Mouse (Mus musculus): ENCODE data around the gene Itga6.
"Not testable (repeated sequence)": the region's sequence is repeated elsewhere in the genome, so short reads cannot be mapped to it uniquely, and the experiment has no call there.

The Itga6 gene

DNA sequence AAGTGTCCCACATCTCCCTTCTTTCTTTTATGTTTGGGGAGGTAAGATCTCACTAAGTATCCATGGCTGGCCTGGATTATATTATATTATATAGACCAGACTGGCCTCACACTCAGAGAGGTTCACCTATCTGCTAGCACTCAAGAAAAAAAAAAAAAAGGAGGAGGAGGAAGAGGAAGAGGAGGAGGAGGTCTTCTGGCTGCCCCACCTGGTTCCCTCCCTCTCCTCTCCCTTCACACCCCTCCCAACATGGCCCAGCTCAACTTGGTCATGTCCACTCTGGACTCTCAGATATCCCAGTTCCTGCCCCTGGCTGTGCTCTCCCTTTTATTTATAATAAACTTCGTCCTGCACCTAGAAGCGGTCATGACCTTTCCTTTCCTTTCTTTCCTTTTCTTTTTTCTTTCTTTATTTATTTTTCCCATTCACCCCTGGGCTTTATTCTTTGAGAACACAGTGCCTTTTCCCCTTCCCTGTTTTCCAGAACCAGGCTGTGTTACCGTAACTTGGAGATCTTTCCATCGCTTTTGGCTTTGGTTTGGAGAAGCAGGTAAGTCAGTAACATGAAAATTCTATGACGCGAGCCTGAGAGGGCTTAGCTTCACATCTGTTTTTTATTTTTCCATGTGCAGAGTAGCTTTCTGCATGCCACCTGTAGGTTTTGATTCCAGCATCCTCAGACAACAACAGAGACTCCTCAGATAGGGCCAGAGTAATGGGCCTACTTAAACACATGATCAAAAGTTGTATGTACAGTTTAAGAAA, at the start of gene Itga6:
Itga6 (plus strand) TSS at position 7 of the 765 bp plus-strand sequence.
- DNase-seq, result no peak

DNA sequence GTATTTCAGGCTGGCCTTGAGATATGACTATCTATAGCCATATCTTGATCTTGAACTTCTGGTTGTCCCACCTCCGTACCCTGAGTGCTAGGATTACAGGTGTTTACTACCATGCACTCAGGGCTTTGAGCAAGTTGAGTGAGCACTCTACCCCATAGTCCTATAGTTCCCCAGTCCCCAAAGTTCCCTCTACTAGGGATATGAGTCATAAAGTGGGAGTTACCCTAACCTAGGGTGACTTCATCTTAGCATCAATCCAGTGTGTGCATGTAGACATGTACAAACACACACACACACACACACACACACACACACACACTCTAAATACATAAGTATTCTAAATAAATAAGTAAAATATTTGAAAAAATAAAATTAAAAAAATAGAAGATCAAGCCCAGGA, 48.6 kb upstream of the Itga6 start:
- no peak for DNase-seq

DNA sequence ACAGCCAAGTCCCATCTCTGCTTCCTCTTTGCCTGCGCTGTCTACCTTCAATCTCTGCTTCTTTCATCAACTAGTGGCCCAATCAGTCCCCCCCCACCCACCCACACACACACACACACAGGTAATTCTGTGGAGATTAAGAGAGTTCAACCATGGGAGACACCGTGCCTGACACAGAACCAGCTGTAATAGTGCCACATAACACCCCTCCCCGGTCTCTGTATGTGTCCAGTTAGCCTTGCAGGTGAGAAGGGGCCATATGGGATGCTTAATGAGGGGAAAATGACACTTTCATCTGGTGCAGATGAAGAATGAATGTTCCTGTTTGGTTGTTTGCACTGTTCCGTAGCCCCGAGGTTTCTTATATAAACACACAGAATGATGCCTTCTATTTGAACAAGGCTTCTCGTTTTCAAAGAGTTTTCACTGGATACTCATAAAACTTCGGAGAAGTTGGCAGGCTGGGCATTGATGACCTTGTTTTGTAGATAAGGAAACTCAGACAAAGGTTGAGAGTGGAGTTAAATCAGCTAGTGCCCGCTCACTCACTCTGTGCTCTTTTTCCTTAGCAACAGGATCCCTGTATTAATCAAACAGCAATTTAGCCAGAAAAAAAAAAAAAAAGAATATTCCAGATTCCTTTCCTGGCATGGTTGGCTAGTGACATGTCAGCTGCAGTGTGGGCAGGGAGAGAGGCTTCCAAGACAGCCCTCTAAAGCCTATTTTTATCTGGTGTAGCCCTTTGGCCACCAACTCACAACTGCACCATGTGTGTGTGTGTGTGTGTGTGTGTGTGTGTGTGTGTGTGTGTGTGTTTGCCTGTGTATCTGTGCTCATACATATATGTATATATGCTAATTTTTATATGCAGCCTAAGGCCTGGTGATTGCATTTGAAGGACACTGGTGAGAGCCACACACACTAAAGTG, 47.7 kb upstream of the Itga6 start:
- DNase-seq, result no peak

DNA sequence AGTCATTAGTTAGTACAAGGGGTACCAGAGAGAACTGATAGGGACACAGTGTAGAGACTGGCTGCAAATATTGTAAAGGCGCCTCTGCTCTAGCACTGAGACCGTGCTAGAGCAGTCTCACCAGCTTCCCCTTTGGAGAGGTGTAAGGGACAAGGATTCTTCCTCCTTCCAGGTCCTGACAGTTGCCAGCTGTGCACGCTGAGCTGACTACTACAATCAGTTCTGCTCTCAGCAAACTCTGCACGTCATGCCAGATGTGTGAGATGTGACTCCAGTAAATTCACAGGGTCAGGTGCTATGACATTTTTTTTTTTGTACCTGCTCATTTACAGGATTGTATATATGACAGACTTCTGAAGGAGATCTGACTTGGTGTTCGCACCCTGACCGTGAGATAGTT, 47.0 kb upstream of the Itga6 start:
- DNase-seq, result no peak

DNA sequence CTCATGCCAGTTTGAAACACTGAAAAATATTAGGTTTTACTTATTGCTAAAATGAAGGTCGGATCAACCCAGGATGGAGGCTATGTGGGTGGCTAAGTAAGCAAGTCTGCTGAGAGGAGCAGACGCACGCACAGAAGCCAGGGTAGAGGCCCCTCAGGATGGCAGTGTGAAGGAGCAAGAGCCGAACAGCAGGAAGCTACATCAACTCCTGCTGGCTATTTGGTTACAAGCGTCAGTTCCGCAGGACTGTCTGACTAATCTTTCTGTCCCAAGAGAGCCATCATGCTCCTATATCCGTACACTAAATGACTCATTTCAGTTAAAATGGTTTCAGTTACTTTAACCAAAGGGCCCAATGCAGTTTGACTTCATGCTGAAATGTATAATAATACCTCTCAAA, 46.5 kb upstream of the Itga6 start:
- no peak for DNase-seq

DNA sequence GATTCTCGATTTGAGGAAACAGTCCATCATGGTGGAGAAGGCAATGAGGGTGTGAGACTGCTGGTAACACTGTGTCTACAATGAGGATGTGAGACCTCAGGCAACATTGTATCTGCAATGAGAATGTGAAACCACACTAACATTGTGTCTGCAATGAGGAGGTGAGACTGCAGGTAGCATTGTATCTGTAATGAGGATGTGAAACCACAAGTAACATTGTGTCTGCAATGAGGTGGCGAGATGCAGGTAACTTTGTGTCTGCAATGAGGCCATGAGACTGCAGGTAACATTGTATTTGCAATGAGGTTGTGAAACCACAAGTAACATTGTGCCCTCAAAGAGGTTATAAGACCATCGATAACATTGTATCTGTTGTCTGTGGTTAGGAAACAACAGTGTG, 44.1 kb upstream of the Itga6 start:
- no peak for DNase-seq

DNA sequence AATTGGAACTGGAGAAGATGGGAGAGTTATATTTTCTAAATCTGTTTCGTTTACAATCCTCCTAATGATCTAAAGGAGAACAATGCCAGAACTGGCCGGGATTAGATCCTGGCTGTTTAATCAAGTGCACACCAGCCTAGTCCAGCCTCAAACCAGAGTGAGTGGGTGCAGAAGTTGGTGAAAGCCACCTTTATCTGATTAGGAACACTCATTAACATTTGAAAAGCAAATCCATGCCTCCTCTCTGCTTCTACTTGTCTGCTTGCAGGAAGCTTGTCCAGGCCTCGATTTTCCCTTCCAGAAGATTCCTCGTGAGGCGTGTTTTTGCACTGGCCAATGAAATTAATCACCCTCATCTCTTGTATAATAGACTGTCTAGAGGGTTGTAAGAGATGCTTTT, 41.1 kb upstream of the Itga6 start:
- no peak for DNase-seq

DNA sequence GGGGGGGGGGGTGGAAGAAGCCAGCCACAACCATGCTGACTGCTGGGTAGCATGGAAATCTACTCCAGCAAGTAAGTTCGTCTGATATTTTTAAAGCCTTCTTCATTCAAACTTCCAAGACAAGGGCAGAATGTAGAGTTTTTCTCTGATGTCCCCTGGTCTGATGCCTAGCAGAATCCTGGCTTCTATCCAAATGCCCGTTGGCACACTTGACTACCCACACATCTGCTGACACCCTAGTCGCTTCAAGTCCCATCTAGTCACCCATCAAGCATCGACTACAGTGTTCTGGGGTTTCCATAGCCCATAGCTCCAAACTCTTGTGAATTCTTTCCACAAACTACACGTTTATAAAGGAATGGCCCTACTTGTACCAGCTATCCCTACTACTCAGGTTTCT, 36.5 kb upstream of the Itga6 start:
- DNase-seq, result no peak

DNA sequence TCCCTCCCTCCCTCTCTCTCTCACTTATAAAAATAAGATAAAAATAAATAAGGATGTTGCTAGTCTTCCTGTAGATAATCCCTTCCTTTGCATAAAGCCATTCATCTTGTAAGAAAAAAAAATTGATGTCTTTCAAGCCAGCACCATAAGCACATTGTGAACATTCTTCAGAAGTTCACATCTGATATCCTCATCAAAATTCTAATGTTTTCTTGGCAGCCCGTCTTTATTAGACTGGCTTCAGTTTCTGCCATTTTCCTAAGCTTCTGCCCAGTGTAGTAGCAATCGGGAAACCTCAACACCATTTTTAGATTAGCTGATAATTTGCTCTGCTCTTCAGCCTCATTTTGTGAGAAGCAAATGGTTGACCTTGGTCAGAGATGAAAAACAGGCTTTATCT, 33.8 kb upstream of the Itga6 start:
- no peak for DNase-seq

DNA sequence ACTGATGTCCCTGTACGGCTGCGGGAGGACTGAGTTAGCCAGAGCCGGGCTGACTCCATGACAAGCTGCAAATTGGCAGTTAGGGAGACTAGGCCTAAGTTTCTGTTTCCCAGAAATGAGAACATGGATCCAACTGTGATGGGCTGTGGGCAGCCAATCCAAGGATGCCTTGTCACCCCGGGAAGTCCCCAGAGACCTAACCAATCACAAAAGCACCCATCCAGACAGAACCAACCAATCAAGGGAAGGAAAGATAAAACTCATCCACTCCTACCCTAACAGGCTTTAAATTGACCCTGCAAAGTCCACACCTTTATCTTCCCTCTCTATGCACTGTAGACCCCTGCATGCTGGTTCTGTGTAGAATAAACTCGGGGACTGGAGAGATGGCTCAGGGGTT, 31.0 kb upstream of the Itga6 start:
- no peak for DNase-seq

DNA sequence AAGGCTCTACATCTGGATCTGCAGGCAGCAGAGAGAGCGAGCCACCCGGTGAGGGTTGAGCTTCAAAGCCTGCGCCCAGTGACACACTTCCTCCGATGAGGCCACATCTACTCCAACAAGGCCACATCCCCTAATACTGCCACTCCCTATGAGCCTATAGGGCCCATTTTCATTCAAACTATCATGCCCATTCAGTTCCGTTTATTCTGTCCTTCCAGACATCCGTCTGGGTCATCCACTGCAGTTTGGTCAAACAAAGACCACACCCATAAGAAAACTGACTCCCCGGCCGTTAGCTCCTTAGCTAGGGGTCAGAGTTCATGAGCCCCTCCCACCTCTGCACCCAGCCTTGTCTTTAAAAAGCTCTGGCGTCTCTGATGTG, 26.4 kb upstream of the Itga6 start:
- DNase-seq, result no peak

DNA sequence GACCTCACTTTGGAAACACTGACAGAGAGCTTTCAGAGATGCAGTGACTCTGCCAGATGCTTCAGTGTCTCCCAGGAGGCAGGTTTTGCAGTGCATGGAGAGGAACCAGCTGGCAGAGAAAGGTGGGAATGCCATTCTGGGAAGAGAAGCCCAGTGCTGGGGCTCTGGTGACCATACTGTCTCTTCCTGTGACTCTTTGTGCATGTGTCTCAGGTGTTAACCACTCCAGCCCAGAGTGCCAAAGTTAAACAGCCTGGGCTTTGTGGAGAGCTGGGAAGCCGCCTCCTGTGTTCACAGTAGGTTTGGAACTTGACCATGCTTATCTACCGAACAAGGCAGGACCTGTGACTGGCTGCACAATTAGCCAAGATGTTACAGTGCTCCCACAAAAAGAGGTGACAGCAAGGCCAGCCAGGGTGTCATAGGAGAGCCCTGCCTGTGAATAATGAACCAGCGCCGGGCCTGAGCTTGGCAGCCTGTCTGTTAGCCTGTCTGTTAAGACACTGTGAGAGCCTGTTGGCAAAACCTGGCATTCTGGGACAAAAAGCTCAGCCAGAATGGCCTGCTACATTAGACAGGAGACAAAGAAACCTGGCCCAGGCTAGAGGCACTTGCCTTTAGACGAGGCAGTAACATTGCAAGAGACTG, 25.9 kb upstream of the Itga6 start:
- no peak for DNase-seq

DNA sequence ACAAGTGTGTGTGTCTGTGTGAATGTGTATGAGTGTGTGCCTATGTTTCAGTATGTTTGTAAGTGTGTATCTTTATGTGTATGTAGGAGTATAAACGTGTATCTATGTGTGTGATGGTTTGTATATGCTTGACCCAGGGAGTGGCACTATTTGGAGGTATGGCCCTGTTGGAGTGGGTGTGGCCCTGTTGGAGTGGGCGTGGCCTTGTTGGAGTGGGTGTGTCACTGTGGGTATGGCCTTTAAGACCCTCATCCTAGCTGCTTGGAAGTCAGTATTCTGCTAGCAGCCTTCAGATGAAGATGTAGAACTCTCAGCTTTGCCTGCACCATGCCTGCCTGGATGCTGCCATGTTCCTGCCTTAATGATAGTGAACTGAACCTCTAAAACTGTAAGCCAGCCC, 24.9 kb upstream of the Itga6 start:
- not testable (repeated sequence) for DNase-seq

DNA sequence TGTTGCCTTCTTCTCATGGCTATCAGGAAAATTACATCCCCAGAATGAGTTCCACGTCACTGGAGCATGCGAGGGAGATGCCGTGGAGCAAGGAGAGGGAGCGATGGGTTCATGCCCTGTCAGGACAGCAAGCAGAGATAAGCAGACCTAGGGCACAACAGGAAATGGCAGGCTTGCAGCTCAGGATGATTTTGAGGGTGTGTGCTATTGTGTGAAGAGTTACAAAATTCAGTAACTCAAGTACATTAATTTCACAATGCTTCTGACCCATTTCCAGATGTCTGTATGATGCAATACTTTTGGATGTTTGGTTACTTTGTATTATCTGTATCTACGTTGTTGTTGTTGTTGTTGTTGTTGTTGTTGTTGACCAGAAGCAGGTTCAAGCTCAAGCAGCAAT, 22.5 kb upstream of the Itga6 start:
- DNase-seq, result no peak

DNA sequence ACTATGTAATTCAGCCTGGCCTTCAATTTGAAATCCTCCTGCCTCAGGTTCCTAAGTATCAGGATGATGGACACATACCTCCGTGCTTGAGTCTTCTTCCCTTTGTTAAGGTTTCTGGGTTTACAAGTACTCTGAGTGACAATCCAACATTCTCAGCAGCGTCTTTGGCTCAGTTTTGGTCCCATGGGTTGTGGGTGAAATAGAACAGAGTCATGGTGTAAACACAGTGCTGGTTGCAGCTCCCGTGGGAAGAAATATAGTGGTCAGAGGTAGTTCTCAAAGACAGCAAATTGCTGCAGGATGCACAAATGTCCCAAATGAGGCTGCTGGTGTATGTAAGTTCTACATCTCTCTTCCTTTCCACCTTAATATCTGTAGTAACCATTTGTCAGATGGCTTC, 21.8 kb upstream of the Itga6 start:
- DNase-seq, result no peak

DNA sequence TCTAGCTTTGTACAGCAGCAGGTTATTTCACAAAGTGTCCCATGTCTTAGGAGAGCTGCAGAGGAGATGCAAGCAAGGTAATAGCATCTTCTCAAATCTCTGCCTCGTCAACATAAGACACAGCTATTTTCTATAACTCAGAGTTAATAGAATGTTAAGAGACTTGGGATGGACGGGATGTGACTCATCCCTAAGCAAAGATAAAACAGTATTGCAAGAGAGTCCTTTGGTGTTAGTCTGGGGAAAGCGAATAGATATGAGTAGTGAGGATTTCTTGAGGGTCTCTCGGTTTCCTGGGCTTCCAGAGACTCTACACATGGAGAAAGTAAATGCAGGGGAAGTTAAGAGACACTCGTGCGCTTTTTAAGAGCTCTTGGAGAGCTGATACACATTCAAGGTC, 21.4 kb upstream of the Itga6 start:
- DNase-seq, result no peak

DNA sequence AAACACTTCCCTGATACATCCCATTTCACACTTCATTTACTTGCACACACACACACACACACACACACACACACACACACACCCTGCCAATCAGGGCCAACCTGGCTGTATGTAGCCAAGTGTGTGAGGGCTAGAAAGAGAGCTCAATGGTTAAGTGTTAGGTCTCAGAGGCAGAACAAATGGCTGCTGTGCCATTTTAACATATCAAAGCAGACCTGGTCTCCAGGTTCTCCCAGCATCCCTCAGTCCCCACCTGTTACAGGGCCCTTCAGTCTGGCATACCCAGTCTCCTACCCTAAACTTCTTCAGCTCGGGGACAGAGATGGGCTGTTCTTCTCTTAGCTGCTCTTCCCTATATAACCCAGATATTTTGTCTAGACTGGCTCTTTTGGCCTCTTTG, 20.0 kb upstream of the Itga6 start:
- DNase-seq, result no peak

DNA sequence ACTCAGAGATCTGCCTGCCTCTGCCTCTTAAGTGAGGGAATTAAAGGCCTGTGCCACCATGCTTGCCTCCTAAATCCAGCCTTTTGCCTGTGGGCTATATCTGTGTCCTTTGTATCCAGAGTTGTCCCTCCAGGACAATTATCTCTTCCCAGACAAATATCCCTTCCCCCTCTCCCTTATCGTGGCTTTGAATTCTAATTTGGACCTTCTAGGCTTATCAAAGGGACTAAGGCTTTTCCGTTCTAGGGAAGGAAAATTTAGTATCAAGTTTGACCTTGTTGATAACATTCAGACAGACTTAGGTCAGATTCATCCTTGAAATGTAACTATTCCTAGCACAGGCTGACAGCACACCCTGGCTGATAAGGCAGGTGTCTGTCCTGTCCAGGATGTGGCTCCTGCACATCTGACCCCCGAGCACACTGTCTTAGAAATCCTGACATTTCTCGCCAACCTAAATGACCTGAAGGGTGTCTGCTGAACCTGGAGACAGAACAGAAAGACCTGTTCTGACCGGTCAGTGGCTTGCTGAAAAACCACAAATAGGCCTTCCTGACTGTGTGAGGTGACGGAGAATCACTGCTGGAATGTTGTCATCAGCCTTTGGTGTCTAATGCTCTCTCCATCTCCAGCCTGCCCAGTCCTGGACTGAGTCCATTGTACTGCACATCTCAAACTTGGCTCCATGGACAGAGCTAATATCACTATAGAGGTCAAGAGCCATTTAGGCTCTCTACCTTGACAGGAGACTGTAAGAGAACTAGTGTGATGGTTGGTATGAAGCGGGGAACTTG, 18.3 kb upstream of the Itga6 start:
- no peak for DNase-seq

DNA sequence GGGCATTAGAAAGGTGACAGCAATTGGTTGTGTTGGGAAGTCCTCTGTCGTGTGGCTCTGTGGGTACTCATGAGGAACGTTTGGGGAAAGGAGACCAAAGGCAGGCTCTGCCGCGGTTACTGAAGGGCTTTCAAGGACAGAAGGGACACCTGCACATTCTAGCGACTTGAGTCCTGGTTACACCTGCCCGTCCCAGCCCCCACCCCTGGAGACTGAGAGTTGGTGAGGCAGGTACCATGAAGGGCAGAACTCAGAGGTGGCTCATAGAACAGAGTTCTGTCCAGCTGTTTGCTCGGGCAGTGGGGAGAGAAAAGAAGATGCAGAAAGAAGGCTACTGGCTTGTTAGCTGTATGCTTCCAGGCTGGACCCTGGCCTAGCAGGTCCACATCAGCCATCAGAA, 17.1 kb upstream of the Itga6 start:
- no peak for DNase-seq

DNA sequence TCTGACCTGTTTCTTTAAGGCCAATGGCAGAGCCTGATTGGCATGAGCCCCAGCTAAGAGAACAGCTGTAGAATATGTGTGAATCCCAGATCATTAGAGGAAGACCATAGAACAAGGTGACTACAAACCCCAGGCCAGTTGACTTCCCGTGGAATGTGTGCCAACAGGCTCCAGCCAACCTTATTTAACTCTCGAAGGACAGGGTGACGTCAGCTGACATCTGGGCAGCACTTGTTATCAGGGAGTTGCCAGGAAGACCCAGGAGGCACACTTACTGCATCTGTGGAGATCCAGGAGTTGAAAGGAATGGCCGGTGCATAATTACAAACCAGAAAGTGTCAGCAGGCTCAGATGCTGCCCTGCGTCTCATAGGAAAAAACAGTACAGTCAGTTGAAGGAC, 16.6 kb upstream of the Itga6 start:
- DNase-seq, result no peak

DNA sequence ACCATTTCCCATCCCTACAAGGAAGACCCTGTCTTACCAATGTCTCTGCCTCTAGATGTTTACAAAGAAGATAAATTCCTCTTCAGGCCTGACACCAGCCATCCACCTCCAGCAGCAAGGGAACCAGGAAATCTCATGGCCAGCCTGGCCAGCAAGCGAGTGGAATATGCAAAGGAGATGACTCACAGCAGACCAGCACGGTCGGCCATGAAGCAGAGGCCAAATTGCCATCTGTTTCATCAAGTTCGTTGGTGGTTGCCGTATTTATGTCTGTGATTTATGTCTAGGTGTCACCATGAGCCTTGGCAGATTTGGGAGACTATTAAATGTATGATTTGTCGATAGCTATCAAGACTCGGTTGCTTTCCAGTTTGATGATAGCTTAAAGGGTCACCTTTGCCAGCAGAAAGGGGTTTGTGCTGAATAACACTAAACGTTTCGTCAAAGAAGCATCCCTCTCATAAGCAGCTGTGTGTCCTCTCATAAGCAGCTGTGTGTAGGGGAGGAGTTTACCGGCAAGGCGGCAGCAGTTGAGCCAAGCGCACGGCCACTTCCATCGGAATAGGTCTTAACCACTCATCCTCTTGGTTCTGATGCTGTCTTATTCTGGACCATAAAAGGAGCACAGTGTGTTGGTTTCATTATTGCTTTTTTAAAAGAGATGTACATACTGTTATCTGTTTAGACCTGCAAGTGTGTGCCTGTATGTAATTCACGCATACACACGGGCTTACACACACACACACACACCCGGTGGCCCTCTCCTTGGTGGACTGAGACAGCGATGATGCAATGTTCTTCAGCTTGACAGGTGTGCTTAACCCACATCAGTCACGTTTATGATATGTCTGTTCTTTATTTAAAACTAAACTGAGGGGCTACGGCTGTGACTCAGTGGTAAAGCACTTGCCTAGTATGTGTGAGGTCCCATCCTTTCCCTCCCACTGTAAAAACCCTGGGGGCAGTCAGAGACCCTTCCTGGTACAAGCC, 14.5 kb upstream of the Itga6 start:
- DNase-seq, result no peak

Measured in right cerebral cortex, postnatal 14 days (tissue).